Mouse (Mus musculus) CH12.LX (cell line): ENCODE results near the gene Cuedc2.

ENCODE experiments used
- CTCF ChIP-seq, 2 experiments: IDR thresholded peaks in 1 of 2; conservative IDR thresholded peaks in 1 of 2; 2 replicates each; pipeline ENCODE4 v1.5.1; 2011 to 2012; ENCODE audit warnings: low read depth in 2 of 2, low read length in 2 of 2, improper control_type of control experiment in 1 of 2, inconsistent platforms in 1 of 2, mild to moderate bottlenecking in 1 of 2, moderate library complexity in 1 of 2
- EP300 ChIP-seq: IDR thresholded peaks from 2 replicates; pipeline ENCODE4 v1.6.1; 2011; ENCODE audit warnings: low read length, improper control_type of control experiment
- NELFE ChIP-seq: IDR thresholded peaks from 2 replicates; pipeline ENCODE4 v1.6.1; 2011; ENCODE audit warnings: low read depth, low read length, improper control_type of control experiment
- NRF1 ChIP-seq: IDR thresholded peaks from 2 replicates; pipeline ENCODE4 v1.6.1; 2014; ENCODE audit warnings: low read depth, mild to moderate bottlenecking, inconsistent platforms, low read length, improper control_type of control experiment, moderate library complexity
- POLR2A ChIP-seq: IDR thresholded peaks from 2 replicates; pipeline ENCODE4 v1.6.1; 2011; ENCODE audit warnings: low read depth, mild to moderate bottlenecking, improper control_type of control experiment, low read length
- USF1 ChIP-seq: IDR thresholded peaks from 2 replicates; pipeline ENCODE4 v1.6.1; 2014; ENCODE audit warnings: low read depth, mild to moderate bottlenecking, inconsistent platforms, low read length, improper control_type of control experiment

GRCm38 (mm10) chr19:46324918-46325317 lies 13.6 kb downstream of the Cuedc2 start:
- TF ChIP-seq NRF1 = no peak
- TF ChIP-seq POLR2A = no peak
- TF ChIP-seq CTCF (conservative IDR thresholded peaks at IDR 0.05 in 1 of 2, IDR thresholded peaks at IDR 0.05 in 1 of 2; ENCODE audit: low read depth in 2 of 2, low read length in 2 of 2) = no peak
- no peak for TF ChIP-seq USF1
- TF ChIP-seq EP300 = no peak
- no peak for TF ChIP-seq NELFE
